Mouse (Mus musculus) spleen, postnatal 36 days (tissue): ENCODE results near the gene Cutc.
A peak's percentile ranks its signal among the peaks of the same experiment; 100 is the strongest.

Source experiments
- DNase-seq, 2 experiments: peaks; one replicate each; pipeline ENCODE4 v3.0.0; 2022; ENCODE audit warnings: low spot score in 2 of 2, mixed read lengths in 1 of 2

The Cutc gene

DNA sequence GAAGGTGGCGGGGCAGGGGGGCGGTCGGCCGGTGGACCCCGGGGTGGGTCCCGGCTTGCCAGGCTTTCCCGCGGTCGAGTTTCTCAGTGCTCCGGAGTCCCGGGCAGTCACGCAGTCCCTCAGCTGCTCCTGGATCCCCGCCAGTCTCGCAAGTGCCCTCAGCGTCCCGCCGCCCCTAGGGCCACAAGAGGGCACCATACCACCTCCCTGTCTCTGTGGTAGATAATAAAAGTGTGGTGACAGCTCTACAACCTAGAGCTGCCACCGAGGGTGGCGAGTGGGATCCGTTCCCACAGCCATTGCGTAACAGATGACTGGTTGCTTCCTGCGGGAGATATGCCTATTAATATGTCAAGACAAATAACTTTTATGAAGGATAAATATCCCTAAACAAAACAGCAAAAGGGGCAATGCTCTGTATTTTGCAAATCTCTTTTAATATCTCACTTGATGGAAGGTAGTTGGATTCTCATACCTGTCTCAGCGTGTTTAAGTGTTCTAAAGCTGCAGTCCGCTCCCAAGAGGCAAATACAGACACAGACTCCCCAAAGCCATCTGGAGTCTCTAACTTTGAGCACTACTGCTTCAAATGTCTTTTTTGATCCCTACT is 535 bp downstream of the Cutc start:
- peak; percentile 85 to 87 for DNase-seq

DNA sequence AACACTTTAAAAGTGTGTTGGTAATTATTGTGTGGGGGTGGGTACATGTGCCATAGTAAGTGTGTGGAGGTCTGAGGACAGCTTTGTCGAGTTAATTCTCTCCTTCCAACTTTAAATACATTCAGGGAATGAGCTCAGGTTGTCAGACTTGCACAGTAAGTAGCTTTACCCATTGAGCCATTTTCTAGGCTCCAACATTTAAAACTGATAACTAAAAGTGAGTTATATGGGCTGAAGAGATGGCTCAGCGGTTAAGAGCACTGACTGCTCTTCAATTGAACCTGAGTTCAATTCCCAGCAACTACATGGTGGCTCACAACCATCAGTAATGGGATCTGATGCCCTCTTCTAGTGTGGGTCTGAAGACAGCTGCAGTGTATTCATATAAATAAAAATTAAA is 1.4 kb downstream of the Cutc start:
- DNase-seq, result no peak

DNA sequence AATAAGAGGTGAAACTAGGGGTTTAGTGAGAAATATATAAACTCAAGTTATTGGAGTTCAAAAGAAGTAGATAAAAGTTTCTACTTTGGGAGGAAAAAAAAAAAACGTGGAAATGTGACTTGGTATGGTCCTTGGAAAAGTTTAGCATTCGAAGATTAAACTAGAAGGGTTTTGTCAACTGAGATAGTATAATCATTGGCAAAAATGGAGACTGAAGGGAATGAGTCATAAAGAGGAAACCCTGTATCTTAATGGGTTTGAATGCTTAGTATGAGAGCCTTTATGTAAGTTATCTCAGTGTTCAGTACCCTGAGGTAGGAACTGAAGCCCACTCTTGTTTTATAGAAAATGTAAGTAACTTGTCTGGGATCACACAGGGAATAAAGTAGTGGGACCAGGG is 2.1 kb downstream of the Cutc start:
- no peak for DNase-seq

DNA sequence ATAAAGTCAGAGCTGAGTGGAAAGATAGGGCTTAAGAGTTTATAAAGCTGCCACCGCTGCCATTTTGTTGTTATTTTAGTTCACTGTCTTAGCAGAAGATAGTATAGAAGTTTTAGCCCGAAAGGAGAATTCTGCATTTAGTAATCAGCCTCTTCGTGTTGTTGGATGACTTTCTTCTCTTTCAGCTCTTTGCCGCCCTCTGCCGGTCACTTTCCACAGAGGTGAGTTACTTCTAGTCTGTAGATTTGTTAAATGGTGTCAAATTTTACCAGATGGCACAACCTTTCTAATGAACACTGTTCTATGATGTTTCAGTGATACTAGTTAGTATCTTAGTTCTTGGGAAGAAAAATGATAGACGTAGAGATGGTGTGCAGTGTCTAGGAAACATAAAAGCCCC is 7.7 kb downstream of the Cutc start:
- DNase-seq, result peak; percentile 59 to 74

DNA sequence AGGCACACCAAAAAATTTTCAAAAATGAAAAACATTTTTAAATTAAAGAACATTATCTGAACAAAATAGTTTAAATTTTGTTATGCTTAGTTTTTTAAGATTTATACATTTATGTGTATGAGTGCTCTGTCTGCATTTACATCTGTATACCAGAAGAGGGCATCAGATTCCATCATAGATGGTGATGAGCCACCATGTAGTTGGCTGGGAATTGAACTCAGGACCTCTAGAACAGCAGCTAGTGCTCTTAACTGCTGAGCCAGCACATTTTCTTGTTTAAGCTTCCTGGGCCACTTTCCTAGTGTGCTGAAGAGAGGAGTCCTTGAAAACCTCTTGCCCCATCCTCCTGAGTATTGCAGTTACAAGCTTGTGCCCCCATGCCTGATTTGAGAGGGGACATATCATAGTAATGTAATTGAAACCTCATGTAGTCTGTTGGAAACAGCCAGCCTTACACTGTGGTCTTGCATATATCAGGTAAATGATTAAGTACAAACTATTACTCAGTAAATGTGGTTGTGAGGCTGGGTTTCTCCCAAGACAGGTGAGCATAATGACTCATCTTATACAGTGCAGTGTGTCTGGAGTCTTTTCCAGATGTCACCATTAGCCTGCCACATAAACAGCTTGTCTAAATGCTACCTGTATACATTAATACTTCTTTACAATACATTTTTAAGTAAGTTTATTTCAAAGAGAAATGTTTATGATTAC is 8.9 kb downstream of the Cutc start:
- DNase-seq, result no peak

DNA sequence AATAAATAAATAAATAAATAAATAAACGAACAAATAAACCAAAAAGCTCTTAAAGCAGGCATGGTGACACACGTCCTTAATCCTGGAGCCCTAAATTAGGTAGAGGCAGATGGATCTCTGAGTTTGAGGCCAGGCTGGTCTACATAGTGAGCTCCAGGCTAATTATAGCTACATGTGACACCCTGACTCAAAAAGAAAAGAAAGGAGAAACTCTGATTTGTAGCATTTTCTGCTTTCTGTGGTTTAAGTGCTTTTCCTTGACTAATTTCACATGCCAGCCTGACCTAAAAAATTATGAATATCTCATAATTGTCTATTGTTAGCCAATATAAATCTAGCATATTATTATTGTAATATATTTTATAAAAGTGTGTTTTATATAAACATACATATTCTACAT is 9.6 kb downstream of the Cutc start:
- no peak for DNase-seq

DNA sequence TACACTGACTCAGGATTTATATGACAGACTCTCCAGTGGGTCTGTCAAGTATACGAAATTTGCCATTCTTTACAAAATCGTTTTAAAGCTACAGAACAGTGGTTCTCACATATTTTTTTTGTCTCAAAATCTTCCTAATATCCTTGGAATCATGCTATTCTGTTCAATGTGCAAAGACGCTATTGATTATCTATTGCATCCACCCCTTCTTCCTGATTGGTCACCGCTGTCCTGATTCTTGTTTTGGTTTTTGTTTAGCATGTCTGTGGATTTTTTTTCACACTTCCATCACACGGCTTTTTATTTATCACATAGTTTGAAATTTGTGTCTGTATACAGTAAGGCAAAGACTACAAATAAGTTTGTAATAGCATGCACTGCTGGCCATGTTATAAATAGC is 13.7 kb downstream of the Cutc start:
- DNase-seq, result no peak

DNA sequence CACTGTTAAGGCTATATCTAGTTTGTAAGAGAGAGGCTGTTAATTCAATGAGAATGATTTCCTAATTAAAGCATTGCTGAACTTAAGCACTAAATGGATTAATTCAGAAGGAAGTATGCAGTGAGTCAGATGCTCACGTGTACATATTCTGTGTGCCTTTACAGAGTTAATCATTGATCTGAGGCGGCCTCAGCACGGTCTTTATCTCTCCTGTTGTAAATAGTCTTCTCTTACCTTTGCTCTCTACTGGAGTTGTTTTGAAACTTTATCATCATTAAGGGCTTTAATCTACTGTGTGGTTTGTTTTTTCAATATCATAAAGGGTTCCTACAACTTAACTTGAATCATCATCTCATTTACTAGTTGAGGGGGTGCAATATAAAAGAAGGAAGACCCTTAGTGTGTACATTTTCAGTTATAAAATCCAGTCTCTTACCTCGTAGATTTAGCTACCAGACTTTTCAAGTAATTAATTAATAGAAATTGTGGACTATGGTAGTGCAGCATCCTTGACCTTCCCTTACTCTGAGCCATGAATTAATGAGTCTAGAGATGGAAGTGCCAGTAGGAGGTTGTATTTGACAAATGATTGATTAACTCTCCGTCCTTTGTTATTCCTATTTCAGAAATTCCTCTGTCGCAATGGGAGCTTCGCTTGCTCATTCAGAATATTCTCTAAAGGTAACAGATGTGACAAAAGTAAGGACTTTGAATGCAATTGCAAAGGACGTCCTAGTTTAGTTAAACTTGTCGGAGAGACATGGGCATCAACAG is 14.9 kb downstream of the Cutc start:
- DNase-seq, result no peak

DNA sequence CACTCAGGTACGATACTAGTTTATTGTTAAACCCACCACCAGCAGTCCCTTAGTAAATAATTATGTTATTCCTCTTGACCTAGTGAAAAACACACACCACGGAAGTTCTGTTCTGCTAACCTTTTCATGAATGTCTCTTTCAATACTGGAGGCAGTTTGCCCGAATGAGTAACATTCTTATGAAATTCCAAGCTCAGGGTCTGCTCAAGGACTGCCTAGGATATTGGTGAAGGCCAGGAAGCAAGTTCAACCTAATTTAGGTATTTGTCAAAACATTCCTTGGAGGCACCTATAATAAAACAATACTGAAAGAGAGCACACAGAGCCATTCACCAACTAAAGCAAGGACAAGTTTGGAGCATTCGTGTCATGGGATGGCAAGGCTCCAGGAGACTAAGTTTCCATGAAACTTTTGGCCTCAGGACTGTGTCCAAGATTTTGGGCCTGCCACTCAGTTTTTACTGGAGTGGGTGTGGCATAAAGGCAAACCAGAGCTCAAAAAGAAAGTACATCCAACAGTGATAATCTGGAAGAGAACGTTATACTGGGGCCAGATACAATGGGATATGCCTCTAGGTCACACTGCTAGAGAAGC is 16.7 kb downstream of the Cutc start:
- DNase-seq, result no peak

DNA sequence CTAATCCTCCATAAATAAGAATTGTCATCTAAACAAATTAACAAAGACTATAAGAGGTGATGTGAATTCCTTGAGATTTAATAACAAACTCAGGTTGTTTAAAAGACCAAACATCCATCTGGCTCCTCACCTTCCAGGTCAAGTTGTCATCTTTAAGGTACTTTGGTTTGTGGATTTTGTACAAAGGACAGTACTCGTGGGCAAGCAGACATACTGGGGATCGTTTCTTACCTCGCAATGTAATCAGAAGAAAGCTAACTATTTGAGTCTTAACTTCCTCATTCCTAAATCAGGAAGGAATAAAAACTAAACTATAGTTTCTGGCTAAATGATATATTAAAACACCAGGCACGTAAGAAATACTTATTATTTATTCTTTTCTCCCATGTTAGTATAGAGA is 17.8 kb downstream of the Cutc start:
- no peak for DNase-seq

DNA sequence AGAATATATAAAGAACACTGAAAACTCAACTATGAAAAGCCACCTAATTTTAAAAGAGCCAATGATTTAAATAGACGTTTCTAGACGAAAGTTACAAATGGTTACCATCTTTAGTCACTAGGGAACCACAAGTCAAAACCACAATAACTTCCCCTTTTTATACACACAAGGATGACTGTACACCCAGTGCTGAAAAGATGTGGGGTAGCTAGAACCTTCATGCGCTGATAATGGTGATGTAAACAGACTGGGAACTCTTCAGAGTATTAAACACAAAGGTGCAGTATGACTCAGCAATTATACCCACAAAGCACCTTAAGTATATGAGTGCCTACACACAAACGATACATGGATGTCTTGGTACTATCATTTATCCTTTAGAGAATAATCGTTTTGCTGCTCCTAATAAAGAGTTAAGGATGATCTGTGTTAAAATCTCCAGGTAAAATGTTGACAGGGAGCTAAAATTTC is 18.7 kb downstream of the Cutc start:
- peak; percentile 38 to 54 for DNase-seq

DNA sequence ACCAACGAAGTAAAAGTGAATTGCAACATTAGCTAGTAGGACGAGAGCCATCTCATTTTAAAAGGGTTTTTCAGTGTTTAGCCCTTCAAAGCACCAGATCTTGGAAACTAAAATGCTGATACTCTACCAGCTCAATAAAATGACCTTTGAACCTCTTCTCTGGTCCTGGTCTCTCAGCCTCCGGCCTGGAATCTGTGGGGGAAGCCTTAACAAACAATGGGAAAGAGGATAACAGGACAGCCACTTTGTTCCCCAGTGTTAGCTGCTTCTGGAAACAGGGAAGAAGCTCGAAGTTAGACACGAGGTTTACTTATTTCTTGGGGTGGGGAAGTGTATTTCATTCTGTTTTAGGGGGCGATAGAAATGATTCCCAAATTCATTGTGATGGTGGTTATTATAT is 19.5 kb downstream of the Cutc start:
- DNase-seq, result no peak

DNA sequence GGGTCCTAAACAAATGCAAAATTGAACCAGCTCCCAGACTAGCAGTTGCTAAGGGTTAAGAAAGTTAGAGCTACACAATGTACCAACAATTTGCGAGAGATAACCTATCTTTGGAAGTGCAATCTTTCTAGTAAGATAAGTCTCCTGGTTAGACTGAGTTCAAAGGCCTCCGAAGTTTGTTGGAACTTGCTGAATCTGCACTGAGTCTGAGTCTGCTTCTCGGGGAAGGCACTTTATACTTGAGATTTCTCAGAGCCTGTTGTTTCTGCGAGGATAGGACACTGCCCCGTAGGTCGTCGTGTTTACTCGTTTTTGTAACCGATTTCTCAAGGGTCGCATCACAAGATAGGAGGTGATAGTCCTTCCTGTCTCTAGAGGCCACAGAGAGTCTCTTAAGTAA is 22.6 kb downstream of the Cutc start:
- no peak for DNase-seq

DNA sequence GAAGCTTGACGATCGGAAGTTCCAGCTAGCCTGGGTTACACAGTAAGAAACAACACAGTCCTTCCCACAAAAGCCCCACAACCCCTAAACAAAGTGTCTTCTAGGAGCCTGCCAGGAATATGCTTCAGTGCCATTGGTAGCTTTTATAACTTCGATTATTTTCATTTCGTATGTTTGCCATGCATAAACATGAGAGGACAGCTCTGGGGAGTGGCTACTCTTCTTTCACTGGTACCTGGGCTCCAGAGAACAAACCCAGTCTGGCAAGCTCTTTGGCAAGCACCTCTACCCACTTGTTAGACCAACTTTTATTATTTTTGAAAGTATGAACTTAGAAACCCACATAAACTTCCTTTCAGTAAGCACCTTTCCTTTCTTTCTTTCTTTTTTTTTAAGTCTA is 23.8 kb downstream of the Cutc start:
- no peak for DNase-seq

DNA sequence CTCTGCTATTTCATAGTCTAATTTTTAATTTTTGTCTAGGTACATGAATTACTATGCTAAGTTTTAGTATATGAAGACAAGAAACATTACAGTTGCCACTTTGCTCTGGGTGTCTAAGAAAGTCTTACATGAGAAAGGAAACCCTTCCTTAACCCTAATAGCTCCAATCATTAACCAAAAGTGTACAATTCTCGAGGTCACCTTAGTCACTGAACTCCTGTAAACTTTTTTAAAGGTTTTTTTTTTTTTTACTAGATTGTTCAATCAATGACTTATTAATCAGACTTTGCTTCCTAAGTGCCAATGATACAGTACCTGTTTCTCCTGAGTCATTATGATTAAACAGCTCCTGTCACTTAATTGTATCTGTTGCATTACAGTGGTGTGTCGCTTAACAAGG is 24.5 kb downstream of the Cutc start:
- no peak for DNase-seq

DNA sequence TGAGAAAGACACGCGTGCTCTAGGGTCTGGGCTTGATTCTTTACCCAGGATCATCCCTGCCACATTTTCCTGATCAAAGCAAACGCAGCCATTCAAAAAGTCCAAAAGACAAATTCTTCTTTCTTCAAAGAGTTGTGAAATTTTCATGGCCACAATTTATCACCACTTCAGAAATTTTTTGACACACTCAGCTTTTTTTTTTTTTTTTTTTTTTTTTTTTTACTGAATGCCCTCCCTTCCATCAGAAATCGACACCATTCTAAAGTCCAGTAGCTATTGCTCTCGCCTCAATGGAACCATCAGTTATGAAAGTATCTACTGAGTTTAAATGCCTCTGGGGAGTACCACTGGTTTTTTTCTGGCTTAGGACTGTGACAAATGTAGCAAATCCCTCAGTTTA is 27.6 kb downstream of the Cutc start:
- no peak for DNase-seq

DNA sequence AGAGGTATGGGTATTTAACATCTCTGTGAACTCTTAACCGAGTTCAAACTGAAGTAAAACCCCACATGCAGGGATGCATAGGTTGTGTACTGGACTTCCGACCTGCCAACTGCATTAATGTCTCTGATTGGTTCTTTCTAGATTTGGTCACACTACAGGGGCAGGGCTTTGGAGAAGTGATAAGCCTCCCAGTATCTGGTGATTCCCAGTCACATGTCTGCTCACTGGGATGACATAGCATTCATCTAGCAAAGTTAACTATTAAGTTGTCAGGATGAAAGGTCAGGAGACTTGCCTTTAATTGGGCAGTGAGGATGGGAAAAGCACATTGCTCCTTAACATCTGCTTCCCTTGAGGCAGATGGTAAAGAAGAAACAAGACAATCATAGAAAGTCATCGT is 29.2 kb downstream of the Cutc start, which contains the start of gene Abcc2:
Abcc2 (plus strand) TSS at position 213 of the 400 bp plus-strand sequence.
- DNase-seq, result no peak

DNA sequence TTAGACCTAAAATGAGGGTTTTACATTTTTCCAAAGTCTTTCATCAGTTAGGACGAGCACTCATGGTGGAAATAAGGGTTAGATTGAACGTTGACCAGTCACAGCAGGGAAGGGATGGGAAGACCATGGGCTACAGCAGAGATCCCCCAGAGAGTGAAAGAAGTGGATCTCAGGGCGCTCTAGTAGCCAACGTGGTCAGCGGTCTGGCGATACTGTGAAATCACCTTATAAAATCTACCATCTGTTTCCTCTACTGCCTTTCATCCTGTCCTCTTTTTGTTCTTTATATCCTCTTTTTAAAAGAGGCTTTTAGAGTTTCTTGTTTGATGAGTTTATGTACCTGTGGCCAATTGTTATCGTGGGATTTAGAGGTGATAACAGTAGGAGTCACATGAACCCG is 32.0 kb downstream of the Cutc start:
- DNase-seq, result no peak

DNA sequence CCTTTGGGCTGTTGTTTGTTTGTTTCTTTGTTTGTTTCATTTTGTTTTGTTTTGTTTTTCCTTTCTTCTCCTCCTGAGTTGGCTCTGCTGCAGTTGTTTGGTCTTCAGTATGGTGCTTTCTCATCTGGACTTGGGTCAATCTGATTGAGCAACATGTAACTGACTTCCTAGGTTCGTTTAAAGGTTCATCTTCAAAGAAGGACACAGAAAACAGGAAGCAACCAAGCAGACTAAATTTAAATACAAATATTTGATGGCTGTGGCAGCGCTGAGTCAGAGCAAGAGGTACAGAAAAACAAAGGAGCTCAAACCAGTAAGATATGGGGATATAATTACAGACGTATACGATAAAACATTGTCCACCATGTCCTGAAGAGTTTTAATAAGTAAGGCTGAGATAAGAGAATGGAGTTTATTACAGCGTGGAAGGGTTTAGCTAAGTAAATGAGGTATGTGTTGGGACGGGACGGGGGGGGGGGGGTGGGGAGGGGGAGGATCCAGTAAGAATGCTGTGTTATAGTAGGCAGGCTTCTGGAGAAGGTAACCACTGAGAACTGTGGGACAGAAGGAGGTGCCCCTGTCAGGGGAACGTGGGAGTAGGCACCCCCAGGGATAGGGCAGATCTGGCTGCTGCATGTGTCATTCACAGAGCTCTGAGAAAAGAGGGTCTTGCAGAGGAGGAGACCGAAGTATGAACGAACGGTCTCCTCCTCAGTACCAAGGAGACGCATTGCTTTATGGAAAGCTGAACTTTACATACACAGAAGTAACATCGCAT is 33.6 kb downstream of the Cutc start:
- DNase-seq, result no peak

DNA sequence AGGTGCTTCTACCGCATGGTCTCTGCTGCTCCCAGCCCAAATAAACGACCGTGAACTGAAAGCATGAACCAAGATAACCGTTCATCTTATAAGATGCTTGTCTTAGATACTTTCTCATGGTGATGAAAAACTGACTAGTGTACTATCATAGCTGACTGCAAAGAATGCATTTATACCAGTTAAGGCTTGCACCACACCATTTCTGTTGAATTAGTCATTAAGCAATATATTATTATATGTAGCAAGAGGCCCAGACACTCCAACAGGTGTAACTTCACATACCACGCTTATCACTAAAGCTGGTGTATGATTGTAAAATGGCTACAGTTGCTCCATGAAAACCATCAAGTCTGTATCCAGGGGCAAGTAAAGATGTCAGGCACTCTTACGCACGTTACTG is 37.0 kb downstream of the Cutc start:
- no peak for DNase-seq

DNA sequence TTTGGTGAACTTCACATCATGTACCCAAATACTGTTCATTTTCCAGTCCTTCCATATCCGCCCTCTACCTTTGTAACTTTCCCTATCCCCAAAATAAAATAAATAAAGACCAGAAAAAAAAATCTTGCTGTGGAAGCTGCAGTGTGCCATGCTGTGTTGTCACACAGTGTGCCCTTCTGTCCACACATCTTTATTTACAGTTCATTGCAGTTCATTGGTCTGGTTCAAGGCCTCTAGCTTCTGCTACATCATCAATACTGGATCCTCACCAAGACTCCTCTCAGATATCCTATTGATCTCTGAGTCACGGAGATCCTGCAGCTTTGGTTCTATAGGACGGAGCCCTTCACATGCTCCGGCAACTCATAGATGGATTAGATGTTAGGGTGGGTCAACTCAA is 39.7 kb downstream of the Cutc start:
- no peak for DNase-seq

DNA sequence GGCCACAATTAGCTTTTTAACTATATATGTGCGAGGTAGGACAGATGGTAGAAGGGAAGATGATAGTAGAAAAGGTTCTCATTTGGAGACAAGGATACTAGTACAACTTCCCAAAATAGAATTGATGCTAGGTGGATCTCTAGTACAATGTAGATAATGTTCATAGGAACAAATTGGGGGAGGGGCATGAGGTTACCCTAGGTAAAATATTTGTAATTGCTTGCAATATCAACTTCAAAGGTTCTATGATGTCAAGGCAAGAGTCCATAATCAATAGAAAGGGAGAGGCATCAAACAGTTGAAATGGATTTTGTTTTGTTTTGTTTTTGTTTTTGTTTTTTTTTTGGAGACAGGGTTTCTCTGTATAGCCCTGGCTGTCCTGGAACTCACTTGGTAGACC is 41.2 kb downstream of the Cutc start:
- DNase-seq, result no peak
